Mouse (Mus musculus) cerebellum, adult 9-10 months (tissue): Measurements from ENCODE around the gene Akap17b.
"Not testable (repeated sequence)": the region's sequence is repeated elsewhere in the genome, so short reads cannot be mapped to it uniquely, and the experiment has no call there.

Experiments used
- DNase-seq: peaks from one replicate; pipeline ENCODE4 v3.0.0; 2022

Akap17b gene

DNA sequence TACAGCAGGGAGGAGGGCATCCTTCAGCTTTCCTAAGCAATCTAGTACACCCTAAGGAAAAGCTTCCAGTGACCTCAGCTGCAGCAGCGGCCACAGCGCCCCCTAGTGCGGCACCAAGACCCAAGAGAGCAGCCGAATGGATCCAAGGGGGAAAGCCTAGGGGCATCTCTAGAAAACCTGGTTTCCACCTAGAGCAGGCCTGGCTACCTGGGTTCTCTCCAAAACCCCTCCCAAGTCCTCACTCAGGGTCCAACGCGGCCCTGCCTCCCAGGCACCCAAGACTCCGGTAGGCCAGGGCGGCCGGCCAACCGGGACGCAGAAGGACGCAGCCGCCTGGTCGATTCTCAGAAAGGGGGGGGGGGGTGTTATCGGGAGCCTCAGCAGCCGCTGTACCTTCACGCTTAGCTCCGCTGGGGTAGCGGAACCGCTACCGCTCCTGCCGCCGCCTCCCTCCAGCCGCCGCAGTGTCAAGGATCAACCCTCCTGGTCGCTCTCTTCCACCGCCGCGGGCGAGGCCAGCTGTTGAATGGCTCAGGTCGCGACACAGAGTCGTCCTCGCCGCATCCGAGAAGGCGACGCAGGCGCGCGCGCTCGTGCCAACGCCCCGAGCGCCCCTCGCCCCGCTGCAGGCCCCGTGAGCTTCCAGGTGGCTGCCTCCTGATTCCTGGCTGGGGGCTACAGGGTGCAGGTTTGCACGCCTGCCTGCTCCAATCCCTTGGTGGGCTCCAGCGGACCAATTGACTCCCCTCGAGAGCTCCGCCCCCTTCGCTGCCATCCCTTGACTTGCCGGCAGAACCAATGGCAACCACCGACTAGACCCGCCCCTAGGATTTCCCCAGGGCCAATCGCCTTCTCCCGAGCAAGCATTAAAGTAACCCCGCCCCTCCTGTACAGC is at the start of gene Akap17b:
Gene Akap17b, minus strand, starts transcription at position 739 of the 895 bp plus-strand sequence.
- DNase-seq = peak; percentile 88

DNA sequence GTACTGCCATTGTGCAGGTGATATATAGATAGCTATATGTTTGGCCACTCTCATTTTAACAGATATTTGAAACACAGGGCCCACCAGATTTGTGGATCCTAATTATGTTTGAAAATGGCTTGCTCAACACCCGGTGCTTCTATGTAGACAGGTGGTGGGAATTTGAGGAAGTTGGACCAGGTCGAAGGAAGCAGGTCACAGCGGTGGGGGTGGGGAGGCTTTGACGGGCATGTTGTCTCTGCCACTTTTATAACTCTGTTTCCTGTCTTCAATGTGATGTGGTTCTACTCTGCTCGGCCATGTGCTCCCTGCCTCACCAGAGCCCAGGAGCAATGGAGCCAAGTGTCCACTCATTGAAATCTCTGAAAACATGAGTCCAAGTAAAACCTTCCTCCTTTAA is 46.2 kb upstream of the Akap17b start:
- no peak for DNase-seq

DNA sequence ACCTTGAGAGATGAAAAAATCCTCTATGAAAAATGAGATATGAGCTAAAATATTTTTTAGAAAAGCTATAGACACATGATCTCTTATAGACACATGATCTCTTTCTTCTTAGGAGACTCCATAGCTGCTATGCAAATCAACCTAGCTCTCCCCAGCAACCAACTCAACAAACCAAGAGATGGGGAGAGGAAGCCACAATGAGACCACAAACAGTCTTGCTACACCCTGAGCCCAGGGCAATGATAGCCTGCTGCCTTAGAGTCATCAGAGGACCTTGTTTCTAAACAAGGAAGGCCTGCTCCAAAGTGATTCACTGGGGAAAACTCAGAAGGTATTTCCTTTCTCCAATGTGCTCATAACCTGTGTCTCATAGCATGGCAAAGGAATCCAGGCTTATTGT is 44.5 kb upstream of the Akap17b start:
- no peak for DNase-seq

GRCm38 (mm10) chrX:36676836-36677235 is 31.6 kb upstream of the Akap17b start:
- DNase-seq = no peak

DNA sequence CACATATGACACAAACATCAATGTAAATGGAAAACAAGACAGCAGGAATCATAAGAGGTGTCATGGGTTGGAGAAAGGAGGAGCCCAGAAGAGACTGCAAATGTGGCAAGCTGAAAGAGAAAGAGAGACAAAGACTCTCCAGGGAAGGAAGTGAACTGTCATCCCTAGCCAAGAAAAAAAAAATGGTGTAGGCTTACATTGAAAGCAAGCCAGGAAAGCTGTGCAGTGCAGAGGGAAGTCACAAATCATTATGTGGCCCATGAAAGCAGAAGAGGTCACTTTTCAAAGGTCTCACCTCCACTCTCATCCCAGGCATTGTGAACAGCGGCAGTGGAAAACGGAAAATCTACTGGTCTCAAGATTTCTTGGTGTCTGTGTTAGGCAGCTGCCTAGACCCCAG is 27.5 kb upstream of the Akap17b start:
- no peak for DNase-seq

GRCm38 (mm10) chrX:36640046-36640445 is 5.1 kb downstream of the Akap17b start:
- peak; percentile 38 for DNase-seq

DNA sequence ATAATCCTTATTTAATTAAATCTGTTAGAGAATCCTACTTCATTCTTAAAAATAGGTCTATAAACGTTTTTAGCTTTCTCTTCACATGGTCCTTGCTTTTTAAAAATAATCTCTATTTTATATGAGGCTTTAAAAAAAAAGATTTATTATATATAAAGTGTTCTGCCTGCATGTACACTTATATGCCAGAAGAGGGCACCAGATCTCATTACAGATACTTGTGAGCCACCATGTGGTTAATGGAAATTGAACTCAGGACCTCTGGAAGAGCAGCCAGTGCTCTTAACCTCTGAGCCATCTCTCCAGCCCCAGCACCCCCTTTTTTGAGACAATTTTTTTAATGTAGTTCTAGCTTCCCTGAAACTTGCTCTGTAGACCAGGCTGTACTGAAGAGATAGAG is 14.4 kb downstream of the Akap17b start:
- DNase-seq = no peak

- no peak for DNase-seq
These were observed 17.1 kb downstream of the Akap17b start for GRCm38 (mm10) chrX:36628102-36628501.

DNA sequence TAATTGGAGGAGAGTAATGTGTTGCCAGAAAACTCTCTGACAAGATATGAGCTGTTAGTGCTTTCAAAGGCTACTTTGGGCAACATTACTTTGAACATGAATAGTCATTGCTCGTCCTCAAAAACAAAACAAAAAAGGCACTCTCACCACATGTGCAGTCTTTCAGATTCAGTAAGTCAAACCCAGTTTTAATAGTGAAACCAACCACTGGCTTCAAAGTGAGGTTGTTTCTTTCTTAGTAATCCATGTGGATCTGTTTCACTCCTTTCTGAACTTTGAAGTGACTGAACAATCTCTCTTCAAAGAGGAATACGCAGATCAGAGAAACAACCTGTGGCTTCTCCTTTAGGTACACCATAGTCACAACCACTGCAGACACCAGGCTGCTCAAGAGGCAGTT is 36.1 kb downstream of the Akap17b start:
- no peak for DNase-seq

- no peak for DNase-seq
These were observed 41.2 kb downstream of the Akap17b start for GRCm38 (mm10) chrX:36604040-36604439.

- no peak for DNase-seq
These were observed 42.3 kb downstream of the Akap17b start for GRCm38 (mm10) chrX:36602926-36603325.

GRCm38 (mm10) chrX:36600066-36600465 is 45.1 kb downstream of the Akap17b start:
- no peak for DNase-seq

GRCm38 (mm10) chrX:36599656-36600055 is 45.5 kb downstream of the Akap17b start:
- no peak for DNase-seq

DNA sequence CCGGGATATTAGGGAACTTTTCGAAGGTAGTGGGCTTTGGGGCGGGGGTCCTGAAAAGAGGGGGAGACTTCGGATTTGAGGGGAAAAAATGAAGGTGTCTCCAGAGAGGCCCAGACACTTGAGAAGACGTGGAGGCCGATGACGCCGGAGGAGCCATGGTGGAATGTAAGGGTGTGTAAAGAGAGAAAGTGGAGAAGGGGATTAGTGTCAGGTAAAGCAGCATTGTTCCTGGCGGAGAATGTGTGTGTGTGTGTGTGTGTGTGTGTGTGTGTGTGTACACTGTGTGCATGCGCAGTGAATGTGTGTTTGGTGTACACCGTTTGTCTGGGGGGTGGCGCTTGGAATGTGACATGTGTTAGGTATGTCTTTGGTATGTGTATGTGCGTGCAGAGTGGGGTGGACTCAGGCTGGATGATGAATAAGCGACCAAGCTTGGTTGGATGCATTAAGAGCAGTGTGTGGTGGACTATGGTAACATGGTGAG is 46.3 kb downstream of the Akap17b start:
- DNase-seq = peak; percentile 43

DNA sequence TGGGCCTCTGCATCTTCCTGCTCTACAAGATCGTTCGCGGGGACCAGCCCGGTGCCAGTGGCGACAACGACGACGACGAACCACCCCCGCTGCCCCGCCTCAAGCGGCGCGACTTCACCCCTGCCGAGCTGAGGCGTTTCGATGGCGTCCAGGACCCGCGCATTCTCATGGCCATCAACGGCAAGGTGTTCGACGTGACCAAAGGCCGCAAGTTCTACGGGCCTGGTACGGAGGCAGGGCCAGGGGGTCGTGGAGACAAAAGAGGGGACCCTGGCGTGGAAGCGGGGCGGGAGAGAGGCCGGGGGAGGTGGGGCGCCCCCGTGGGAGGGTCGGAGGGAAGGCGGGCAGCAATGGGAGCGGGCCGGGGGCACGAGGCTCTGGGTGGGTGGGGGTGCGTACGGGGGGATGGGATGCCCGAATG is 46.8 kb downstream of the Akap17b start:
- no peak for DNase-seq

- peak; percentile 87 for DNase-seq
These were observed 47.3 kb downstream of the Akap17b start, which contains the start of gene Pgrmc1 for GRCm38 (mm10) chrX:36597707-36598389. TSS of gene Pgrmc1 (plus strand) at chrX:36598206.

DNA sequence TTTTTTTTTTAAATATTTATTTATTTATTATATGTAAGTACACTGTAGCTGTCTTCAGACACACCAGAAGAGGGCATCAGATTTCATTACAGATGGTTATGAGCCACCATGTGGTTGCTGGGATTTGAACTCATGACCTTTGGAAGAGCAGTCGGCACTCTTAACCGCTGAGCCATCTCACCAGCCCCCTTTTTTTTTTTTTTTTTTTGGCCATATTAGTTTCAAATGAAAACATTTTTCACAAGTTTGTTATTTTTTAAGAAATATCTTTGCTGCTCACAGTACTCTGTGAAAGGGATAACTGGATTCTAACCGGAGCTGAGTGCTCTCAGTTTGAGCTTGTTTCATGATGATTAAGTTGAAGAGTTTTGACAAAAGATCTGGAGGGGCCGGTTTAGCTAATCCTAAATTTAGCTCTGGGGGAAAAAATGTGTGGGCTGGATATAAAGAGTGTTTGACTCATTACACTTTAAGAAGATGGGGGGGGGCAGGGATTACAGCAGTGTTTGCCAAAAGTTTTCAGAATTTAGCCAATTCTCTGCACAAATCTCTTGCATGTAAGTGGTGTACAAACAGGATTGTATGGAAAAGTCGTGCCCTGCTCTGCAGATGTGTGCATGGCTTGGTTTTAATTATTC is 48.6 kb downstream of the Akap17b start:
- not testable (repeated sequence) for DNase-seq

GRCm38 (mm10) chrX:36595247-36595646 is 49.9 kb downstream of the Akap17b start:
- no peak for DNase-seq

DNA sequence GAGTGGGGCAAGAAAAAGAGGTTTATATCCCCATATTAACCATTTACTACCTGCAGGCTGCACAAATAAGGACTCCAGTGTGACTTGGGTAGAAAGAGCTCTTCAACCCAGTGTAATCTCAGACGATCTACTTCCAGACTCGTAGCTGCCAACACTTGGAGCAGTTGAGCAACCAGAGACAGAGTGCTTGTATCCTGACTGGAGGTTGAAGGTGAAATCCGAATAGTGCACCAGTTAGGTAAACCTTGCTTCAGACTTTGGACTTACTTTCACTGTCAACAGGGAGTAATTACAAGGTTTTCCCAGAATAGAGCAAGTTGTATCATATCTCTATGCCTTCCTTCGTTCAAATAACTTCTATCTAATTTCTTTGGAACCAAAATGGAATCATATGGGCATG is 53.7 kb downstream of the Akap17b start:
- DNase-seq = no peak

DNA sequence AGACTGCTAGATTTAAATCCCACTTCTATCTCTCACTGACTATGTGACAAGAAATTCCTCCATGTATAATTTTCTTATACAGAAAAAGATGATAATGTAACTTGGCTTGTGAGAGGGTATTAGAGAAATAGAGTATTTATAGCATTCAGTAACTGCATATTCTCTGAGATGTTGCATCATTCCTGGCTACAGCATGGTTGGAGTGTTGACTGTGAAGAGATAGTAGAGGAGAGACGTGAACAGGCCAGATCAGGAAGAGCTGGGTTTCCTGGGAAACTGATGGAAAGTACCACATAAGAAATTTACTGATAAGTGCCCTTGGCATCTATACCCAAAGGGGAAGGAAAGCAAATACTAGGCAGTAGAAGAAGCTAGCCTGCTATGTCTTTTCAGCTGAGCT is 54.1 kb downstream of the Akap17b start:
- no peak for DNase-seq

DNA sequence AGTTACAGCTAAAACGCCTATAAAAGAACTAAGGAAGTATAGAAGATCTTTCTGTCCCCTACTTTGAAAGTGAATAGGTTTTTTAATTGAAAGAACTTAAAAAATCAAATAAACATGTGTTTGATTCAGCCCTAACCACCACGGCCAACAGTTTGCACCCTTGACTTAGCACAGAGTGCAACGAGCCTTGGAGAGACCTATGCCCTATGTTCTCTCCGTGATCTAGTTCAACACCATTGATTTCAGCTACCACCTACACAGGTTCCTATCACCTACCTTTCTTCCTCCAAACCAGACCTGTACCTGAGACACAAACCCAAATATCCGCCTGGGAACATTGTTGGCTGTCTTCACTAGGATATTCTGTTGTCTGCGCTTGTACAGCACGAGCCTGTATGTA is 54.9 kb downstream of the Akap17b start:
- no peak for DNase-seq

- DNase-seq = no peak
These were observed 57.6 kb downstream of the Akap17b start for GRCm38 (mm10) chrX:36587304-36588209.
